Mouse (Mus musculus) cerebellum, adult 11-12 months (tissue): Measurements from ENCODE around the gene Trim72.

ENCODE experiments used
- DNase-seq: peaks from one replicate; pipeline ENCODE4 v3.0.0; 2022

The Trim72 gene

DNA sequence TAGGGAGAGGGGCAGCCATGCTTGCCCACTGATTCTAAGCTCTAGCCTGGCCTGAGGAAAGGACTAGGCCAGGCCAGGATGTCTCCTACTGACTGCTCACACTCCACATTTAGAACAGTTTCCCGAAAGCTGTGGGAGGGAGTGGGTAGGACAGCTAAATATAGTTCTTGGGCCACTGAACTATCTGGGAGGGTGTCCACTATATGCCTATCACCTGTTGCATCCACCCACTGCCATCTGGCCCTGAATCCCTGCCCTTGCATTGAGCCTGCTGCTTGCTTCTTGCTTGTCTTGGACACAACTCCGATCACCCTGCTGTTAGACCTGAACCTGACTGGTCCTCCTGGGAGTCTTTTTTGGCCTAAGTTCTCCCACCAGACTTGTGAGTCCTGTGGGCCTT lies at the start of gene Trim72:
Gene Trim72, plus strand, starts transcription at position 262 of the 400 bp plus-strand sequence.
- DNase-seq, result peak; percentile 87

DNA sequence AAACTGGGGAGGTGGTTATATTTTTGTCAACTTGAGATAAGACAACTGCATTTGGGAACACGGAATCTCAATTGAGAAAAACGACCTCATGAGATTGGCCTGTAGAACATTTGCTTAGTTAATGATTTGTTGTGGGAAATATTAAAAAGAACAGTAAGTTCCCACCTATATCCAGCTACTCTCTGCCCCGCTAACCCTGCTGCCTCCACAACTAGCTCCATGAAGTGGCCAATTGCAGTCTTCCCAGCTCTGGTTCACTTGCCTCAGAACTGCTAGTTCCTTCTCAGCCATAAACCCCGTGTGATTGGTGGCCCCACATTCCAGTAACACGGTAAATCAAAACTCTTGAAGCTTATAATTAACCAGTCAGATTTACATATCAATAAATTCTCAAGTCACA lies 44.4 kb upstream of the Trim72 start:
- no peak for DNase-seq

DNA sequence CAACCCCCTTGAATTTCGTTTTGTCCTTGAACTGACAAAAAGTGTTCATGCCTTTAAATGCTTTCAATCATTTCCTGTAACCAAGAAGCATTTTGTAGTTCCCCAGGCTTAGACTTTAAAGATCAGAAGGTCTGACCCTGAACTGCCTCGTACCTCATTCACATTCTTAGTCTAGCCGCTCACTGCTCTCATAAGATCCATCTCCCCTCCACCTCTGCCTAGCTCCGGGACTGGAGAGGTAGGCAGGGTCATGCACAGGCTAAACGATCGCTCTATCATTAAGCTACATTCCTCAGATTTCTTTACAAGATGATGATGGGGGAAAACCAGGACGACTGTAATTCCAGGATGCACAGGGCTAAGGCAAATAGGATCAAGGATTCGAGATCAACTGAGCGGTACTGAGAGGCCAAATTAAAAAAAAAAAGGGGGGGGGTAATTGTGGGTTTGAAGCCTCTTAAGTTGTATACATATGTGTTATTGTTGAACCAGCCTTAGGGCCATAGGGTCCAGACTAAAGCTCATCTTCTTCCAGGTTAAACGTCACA lies 37.3 kb upstream of the Trim72 start:
- peak; percentile 26 for DNase-seq

DNA sequence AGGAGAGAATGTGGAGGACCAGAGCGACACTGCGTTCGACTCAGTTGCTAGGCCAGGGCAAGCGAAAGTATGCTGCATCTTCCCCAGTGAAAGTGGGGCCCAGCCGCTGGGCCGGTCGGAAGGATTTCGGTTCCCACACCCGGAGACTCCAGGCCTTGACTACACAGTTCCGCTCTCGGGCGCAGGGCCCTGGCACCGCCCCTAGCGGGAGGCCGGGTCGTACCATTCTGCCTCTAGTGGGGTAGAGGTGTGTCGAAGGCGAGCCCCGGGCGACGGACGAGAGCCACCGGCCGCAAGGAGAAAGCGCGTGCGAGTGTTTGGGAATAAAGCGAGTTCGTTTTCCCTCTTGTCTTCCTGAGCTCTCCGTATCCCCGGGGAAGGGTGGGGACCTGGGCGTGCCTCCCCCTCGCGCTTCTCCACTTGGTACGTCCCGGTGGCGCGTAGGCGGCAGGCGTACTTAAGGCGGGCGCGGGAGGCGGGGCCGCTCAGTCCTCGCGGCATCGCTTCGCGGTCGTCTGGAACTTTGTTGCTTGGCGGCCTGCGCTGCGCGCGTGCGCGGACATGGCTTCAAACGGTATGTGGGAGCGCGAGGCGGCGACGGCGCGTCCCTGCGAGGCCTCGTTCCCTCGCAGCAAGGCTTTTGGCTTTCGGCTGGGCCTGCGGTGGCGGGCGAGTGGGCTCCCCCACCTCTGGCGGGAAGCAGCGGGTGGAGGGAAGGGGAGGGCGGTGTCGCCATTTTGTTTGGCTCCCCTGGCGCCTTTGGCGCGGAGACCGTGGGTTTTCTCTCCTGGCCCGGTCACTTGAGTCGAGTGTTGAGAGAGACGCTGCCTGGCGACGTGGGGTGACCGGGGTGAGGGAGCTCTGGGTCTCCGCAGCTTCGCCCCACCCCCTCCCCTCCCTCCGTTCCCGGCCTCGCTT lies 36.5 kb upstream of the Trim72 start, which contains the start of gene Fus:
Gene Fus, plus strand, starts transcription at position 454 of the 918 bp plus-strand sequence.
- peak; percentile 94 for DNase-seq

DNA sequence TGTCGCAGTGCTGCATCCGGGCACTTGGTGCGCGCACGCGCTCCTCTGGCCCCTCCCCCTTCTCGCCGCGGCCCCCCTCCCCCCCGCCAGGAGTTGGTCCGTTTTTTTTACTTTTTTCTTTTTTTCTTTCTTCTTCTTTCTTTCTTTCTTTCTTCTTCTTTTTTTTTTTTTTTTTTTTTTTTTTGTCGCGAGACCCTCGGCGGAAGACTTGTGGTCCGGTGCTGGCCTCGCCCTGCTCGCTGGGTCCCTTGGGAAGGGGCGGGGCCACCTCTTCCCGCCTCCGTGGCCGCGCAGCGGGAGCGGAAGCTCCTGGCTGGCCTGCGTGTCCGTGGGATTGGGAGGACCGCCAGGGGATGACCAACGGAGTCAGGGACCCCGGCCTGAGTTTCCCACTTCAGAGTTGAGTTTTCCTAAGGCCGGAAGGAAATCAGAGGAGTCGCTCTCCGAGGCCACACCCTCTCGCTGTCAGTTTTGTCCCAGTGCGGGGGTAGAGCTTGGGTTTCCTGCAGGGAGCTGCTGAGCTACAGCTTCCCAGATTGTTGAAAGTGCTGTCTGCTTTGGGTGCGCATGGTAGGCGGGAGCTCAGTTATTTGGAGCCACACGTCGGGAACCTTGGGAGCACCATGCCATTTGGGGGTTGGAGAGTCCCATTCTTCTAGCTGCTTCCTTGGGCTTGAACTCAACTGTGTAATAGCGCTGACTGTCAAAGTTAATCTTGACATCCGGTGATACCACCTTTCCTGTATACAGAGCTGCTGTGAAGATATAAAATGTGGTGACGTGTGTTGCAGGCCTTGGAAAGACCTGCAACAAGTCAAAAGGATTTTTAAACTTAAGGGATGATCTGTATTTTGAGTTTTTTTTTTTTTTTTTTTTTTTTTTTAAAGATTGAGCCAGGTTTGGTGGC lies 35.6 kb upstream of the Trim72 start:
- peak; percentile 83 for DNase-seq

DNA sequence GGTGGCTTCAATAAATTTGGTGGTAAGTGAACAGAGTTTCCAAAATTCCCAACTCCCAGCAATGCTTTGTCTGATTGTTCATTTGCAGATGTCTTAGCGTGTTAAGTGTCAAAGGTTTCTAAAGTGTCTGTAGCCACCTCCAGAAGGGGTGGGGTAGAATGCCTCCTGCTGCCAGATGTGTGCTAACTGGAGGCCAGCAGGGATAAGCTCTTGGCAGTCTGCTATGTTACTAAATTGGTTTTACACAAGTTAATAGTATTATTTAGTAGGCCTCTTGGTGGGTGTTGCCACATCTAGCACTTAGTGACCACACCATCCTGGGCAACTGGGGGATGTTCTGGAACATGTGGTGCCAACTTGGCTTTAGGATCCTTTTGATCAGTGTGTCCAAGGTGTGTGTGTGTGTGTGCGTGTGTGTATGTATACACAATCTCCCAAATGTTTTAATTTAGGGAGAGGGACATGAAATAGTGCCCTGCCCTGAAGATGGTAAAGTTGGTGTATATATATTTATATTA lies 29.3 kb upstream of the Trim72 start:
- no peak for DNase-seq

DNA sequence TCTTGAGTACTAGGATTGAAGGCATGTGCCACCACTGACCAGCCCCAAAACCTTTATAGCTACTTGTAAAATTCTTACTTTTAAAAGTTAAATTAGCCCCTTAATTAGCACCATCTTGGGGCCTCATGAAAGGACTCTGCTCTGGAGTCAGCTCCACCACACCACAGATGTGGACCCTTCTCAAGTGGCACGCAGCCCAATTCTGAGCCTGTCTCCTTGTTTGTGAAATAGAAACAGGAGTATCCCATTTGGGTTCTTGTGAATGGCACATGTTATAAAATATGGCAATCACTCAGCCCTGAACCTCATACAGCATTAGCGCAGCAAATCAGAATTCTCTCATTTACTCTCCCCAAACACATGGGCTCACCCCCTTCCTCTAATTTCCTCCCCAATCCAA lies 24.9 kb upstream of the Trim72 start:
- no peak for DNase-seq

DNA sequence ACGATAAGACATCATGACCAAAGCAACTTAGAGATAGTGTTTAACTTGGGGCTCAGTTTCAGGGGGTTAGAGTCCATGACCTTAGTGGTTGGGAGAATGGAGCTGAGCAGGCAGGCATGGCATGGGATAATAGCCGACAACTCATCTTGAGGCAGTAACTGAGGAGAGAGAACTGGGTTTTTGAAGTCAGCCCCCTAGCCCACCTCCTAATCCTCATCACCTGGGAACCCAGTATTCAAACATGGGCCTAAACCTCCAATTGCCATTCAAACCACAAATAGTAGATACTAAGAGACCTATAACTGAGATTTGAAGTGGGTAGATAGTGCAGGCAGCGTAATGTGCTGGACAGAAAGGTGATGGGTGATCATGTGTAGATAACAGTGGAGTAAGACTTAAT lies 23.1 kb upstream of the Trim72 start:
- DNase-seq, result no peak

DNA sequence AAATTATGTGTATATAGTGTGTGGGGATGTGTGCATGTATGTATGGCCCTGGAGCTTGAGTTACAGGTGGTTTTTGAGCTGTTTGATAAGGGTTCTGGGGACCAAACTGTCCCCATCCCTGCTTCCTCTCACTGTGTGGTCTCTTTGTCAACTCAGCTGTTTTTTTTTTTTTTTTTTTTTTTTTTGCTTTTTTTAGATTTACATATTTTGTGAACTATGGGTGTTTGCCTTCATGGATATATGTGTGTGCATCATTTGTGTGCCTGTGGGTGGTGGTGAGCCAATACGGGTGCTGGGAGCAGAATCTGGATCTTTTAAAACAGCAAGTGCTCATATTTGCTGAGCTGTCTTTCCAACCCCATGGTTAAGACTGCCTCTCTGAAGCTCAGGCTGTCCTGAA lies 14.8 kb upstream of the Trim72 start:
- no peak for DNase-seq

DNA sequence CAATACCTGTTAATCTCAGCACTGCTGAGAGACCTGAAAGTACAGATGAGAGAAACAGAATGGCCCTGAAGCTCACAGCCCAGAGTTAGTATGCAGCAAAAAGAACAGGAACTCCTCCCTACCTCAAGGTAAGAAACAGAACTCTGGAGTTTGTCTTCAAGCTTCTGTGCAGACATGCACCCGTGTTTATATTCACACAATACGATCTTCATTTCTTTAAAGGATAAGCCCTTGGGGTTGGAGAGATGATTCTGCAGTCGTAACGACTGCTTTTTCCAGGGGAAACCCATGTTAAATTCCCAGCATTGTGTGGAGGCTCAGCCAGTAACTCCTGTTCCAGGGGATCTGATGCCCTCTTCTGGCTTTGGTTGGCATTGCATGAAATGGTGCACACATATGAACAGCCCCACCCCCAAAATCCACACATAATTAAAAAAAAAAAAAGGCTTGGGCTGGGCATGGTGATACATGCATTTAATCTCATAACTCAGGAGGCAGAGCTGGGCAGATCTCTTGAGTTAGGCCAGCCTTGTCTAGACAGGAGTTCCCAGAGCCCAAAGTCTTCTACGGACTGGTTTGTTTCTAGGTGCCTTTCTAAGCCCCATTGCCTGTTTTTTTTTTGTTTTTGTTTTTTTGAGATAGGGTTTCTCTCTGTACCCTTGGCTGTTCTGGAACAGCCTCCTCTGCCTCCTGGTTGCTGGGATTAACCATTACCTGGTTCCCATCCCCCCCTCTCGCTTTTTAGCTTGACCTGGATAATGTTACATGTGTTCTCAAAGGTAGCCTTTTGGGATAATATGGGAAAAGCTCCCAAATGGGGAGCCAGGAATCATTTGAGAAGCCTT lies 11.9 kb upstream of the Trim72 start:
- peak; percentile 40 for DNase-seq

DNA sequence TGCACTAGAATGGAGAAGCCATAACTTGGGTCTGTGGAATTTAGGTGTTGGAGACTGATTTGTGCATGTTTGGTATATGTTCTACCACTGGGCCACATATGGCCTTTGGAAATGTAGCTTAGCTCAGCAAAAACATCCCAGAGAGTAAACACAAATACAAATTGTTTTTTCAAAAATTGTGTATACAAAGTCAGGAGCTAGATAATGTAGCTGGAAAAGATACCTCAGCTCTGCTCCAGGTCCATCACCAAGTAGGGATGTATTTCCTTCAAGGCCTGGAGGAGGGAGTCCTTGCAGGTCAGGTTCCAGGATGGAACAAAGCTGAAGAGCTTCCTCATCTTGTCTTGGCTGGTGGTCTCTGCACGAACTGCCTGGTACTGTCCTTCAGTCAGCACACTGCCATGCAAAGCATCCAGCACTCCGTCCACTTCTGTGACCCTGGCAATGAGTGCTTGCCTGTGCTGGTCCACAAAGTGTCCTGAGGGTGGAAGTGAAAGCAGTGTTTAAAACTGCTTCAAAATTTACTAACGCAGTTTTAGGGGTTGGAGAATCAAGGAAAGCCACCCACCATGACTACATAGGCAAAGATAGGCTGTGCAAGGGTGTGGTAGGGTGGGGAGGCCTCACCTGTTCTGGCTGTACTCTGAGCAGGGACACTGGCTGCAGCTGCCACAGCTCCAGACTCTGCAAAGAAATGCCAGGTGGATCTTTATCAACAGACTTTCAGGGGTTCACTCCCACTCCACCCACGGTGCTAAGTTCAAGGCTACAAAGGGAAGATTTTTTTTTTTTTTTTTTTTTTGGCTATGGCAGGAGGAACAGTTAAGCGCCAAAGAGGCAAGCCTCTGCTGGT lies 11.0 kb upstream of the Trim72 start:
- no peak for DNase-seq

DNA sequence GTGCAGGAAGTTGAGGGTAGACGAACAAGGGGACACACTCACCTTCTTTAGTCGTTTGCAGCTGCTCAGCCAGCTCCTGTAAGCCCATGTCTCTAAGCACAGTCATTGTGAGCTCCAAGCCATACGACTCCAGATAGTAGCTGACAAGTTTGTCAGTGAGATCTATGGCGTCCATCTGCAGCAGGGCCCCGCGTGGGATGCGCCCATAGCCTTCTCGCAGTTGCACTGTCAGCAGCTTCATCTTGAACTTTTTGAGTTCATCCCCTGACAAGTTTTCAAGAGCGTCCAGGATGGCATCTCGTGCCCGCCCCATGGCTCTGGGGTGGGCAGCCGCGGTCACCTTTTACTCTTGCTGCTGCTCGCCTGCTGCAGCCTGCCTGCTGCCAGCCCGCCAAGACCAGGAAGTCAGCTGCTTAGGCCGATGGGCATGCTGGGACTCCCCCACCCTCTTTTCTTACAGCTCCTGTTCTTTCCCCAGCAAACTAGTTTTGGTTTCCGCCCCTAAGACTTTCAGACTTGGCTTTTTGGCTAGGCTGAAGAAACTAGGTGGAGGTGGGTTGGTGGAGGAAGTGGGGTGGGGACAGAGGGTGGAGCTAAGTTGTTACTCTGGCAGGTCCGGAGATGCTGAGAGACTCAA lies 10.3 kb upstream of the Trim72 start, which contains the start of gene Pycard:
Gene Pycard, minus strand, starts transcription at position 527 of the 637 bp plus-strand sequence.
- no peak for DNase-seq

DNA sequence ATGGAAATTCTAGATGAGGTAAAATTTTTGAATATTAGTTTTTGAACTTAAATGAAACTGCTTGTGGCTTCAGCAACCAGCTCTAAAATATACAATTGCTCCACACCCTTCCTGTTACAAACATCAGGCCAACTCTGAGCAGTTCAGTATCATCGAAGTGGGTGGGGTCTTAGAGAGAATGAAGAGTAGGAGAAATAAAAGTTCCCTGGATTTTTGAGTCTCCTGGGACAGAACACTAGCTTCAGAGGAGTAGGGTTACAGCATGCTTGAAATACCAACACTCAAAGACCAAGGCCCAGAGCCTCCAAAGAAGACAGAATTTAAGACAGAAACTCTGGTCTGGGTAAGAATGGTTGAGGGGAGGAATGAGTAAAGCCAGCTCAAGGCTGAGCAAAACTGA lies 4.3 kb upstream of the Trim72 start:
- no peak for DNase-seq

DNA sequence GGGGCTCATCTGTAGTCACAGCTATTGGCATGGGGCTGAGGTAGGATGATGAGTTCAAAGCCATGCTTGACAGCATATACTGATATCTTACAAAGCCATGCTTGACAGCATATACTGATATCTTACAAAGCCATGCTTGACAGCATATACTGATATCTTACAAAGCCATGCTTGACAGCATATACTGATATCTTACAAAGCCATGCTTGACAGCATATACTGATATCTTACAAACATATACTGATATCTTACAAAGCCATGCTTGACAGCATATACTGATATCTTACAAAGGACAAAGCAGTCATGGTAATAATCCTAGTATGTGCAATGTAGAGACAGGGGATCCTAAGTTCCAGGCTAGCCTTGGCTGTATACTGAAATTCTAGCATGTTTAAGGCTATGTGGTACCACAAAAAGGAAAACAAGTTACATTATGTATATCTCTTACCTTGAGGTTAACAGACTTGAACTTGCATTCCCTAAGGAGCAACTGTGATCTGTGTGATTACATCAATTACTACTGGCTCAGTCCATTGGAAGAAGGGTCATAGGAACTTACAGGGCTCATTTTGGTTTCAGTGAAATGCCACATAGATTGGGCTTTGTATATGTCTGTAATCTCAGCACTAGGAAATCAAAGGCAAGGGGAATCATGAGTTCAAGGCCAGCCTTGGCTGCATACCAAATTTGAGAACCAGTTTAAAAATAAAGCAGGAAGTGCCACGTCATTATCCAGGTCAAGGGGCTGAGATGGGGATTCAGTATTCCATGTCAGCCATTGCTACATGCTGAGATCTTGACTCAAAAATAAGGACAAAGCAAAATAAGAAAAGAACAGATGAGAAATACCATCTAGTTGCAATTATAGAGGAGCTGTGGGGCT lies 3.4 kb upstream of the Trim72 start:
- no peak for DNase-seq

DNA sequence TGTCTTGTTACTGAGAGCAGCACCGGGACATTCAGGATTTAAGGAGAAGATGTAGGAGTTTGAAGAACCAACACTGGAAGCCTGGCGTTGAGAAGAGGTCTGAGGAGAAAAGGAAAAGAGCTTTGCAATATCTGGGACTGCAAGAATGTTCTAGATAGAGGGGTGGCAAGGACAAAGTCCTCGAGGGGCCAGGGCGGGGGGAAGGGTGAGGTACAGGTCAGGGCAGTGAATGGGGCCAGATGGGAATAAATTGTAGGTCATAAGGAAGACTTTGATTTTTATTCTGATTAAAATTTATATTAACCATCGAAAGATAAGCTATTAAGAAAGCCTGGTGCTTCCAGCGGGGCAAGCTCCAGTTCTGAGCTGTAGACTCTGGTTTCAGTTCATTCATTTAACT lies 651 bp upstream of the Trim72 start:
- no peak for DNase-seq

DNA sequence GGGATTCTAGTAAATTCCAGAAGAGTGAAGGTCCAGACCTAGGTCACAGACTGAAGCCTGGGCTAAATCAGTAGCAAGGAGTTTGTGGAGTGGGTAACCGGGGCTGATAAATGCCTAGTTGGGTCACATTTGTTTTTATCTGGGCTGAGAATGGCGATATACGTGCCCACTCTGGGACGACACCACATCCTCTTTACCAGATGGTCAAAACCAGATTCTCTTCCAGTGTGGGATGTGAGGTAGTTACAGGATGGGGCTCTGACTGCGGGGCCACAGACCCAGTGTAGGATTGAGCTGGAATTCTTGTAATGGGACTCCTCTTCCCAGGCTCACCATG lies 369 bp downstream of the Trim72 start:
- no peak for DNase-seq

DNA sequence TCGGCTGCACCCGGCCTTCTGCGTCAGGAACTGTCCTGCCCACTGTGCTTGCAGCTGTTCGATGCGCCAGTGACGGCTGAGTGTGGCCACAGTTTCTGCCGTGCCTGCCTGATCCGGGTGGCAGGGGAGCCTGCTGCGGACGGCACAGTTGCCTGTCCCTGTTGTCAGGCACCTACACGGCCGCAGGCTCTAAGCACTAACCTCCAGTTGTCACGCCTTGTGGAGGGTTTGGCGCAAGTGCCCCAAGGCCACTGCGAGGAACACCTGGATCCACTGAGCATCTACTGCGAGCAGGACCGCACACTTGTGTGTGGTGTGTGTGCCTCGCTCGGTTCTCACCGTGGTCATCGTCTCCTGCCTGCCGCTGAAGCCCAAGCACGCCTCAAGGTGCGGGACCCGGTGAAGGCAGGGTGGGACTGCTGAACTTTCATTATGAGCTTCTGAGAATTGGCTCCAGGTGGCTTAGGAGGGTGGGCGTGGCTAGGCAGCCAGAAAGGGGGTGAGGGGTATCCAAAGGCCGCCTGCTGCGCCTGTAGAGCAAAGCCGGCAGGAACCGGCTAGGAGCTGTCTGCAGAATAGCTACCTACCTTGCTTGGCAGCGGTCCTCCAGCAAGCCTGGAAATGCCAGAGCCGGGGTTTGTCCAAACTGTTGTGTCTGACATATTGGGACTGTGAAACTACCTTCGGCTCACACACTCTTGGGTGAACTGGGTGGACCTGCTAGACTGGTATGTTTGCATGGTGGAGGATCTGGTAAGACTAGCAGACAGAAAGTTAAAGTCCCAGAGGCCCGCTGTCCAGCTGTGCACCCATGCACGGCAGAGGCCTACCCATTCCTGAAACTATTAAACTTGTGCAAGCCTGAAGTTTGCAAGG lies 976 bp downstream of the Trim72 start:
- peak; percentile 27 for DNase-seq

DNA sequence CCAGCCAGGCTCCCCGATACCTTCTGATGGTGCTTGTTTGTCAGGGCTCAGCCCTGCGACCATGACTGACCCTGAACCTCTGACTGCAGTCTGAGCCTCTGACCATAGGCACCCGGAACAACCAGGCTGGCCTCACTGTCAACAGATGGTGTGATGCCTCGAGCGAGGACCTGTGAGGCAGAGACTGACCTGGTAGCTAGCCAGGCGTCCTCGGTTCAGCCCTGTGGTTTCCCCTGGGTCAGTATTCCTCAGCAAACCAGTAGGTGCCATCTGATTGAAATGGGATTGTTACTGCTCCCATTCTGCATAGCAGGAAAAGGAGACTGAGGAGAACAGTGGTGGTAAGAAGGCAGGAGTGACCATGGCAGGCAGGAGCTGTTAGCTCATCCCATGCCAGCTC lies 2.4 kb downstream of the Trim72 start:
- DNase-seq, result peak; percentile 34
